Mouse (Mus musculus): ENCODE measurements at regions not wholly inside any gene's neighbourhood (a gene's known extent, or its start where the extent isn't known, plus 50 kb on each side); places are given as distances from the start of the nearest gene placed in this dataset.

DNA sequence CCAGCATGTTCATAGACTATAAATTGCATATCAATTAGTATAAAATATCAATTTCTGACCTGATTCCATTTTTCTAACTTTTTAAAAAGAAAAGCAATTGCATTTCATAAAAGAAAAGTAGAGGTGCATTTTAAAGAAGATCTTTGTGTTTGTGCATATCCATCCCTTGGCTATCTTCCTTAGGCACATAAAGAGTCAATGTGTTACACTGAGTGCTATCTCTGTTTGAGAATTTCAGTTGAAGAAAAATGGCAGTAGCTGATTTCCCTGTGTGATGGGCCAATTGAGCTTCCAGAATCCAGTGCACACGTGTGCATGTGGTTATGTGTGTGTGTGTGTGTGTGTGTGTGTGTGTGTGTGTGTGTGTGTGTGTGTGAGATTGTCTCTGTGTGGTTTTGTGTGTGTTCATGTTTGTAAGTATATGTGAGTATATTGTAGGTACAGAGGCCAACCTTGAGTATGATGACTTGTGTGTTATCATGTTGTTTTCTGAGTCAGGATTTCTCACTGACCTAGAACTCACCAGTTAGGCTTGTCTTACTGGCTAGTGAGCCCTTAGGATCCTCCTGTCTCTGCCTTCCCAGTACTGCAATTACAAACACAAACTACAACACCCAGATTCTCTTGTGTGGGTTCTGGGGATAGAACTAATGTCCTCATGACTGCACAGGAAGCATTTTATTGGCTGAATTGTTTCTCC lies 249.6 kb downstream of the Cdk5rap2 start:
- Histone ChIP-seq H3K4me1 (no peaks in the 10 kb centered on the region), H3K36me3 (replicated peaks; ENCODE audit: low read length) (no peaks in the 10 kb centered on the region), H3K27me3 (replicated peaks) (no peaks in the 10 kb centered on the region), H3K9me3 (0 out of 2 replicates have a peak, but pooled peaks cover 2% of the 10 kb centered on the region), H3K4me3 (replicated peaks) (no peak overlapping the region)
- TF ChIP-seq GATA1 (IDR thresholded peaks at IDR 0.05; ENCODE audit: borderline replicate concordance, low read length), result no peak
- no peak for TF ChIP-seq FLI1 (IDR thresholded peaks at IDR 0.05; ENCODE audit: low read length)

DNA sequence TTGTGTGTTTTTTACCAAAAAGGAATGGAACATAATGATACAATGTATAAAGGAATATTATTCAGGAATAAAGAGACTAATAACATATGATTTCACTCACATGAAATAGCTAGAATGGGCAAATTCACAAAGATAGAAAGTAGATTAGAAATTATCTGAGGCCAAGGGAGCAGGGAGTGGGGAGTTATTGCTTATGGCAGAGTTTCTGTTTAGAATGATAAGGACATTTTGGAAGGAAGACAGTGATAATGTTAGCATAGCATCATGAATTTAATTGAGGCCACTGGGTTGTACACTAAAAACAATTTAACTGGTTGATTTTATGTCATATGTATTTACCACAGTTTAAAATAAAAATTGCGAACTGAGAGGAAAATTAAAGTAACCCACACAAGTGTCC lies 250.2 kb downstream of the Cdk5rap2 start:
- H3K4me1 ChIP-seq, result no peaks in the 10 kb centered on the region
- H3K4me3 ChIP-seq (replicated peaks), result no peak overlapping the region
- no peaks in the 10 kb centered on the region for H3K36me3 ChIP-seq (replicated peaks; ENCODE audit: low read length)
- no peaks in the 10 kb centered on the region for H3K27me3 ChIP-seq (replicated peaks)
- no peak for TF ChIP-seq FLI1 (IDR thresholded peaks at IDR 0.05; ENCODE audit: low read length)
- 0 out of 2 replicates have a peak, but pooled peaks cover 2% of the 10 kb centered on the region for H3K9me3 ChIP-seq

DNA sequence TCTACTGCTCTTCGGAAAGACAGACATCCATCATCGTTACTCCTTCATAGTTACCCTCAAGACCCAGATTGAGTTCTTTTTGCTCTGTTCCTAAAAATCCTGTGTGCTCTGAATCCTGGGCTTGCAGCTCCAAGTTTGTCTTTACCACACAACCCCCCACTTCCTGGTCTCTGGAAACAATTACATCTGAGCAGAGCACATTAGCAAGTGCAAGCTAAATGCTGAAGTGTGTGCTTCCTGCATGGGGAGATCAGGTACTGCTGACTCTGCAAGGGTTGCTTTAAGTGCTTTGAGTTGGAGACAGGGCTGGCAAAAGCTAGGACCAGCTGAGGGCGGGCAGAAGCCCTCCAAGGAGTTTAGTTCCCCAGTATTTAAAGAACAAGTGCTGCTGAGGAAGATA lies 257.1 kb downstream of the Cdk5rap2 start:
- no peaks in the 10 kb centered on the region for H3K27me3 ChIP-seq (replicated peaks)
- no peaks in the 10 kb centered on the region for H3K36me3 ChIP-seq (replicated peaks; ENCODE audit: low read length)
- no peak overlapping the region for H3K4me3 ChIP-seq (replicated peaks)
- 0 out of 2 replicates have a peak, but pooled peaks cover 8% of the 10 kb centered on the region for H3K9me3 ChIP-seq
- no peaks in the 10 kb centered on the region for H3K4me1 ChIP-seq
- TF ChIP-seq GATA1 (IDR thresholded peaks at IDR 0.05; ENCODE audit: borderline replicate concordance, low read length) (no peak), FLI1 (IDR thresholded peaks at IDR 0.05; ENCODE audit: low read length) (no peak)

DNA sequence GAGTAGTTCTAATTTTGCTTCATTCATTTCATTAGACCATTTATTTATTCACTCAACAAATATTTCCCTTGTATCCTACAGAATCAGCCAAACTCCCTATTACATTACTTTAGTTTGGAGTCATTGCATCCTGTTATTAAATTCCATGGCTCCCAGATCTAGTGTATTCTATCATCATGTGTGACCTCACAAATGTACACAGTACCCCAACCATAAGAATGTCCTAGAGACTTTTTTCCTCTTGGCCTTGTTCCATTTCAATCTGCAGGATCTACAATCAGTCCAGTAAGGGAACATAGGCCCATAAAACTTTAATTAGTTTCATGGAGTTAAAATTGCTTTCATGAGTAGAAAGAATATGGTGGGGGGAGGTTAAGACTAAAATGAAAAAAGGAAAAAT lies 301.2 kb downstream of the Cdk5rap2 start:
- no peaks in the 10 kb centered on the region for H3K36me3 ChIP-seq (replicated peaks; ENCODE audit: low read length)
- H3K4me3 ChIP-seq (replicated peaks), result no peak overlapping the region
- peaks cover 19% of the 10 kb centered on the region for H3K9me3 ChIP-seq
- H3K4me1 ChIP-seq, result no peaks in the 10 kb centered on the region
- H3K27me3 ChIP-seq (replicated peaks), result no peaks in the 10 kb centered on the region
- TF ChIP-seq GATA1 (IDR thresholded peaks at IDR 0.05; ENCODE audit: borderline replicate concordance, low read length), result no peak
- TF ChIP-seq FLI1 (IDR thresholded peaks at IDR 0.05; ENCODE audit: low read length), result no peak

DNA sequence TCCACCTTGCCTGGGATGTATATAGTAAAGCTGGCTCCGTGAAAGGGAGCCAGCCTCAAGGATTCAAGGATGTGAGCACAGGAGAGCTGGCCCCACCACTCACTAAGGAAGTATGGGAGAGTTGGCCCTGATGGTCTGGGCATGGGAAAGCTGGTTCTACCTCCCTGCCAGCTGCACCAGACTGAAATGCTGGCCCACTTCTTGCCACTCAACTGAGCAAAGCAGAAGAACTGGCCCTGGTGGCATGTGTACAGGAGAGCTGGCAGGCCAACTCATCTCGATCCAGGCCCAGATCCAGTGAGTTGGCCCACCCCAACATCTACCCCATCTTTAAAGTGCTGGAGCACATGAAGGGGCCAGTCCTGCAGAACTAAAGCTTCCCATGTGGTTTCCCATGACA lies 304.5 kb downstream of the Cdk5rap2 start:
- peaks cover 23% of the 10 kb centered on the region for H3K9me3 ChIP-seq
- TF ChIP-seq FLI1 (IDR thresholded peaks at IDR 0.05; ENCODE audit: low read length) (no peak), GATA1 (IDR thresholded peaks at IDR 0.05; ENCODE audit: borderline replicate concordance, low read length) (no peak)
- no peak overlapping the region for H3K4me3 ChIP-seq (replicated peaks)

DNA sequence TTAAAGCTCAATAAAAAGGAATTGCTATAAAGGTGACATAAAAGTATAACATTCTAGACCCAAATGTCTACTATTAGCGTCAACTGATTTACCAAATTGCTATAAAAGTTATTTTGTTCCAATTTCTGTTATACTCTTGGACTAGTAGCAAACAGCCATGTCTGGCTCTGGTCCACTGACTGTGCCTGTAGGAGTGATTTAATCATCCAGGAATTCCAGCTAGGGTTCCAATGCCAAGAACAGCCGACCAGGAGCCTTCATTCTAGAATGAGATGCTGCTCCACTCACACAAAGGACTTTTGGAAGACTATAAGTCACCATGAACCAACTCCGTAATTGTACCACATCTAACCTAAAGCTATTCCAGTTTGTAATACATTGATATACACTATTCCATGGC lies 312.9 kb downstream of the Cdk5rap2 start:
- Histone ChIP-seq H3K27me3 (replicated peaks) (no peaks in the 10 kb centered on the region), H3K4me1 (no peaks in the 10 kb centered on the region), H3K9me3 (0 out of 2 replicates have a peak, but pooled peaks cover 2% of the 10 kb centered on the region), H3K36me3 (replicated peaks; ENCODE audit: low read length) (no peaks in the 10 kb centered on the region), H3K4me3 (replicated peaks) (no peak overlapping the region)
- TF ChIP-seq GATA1 (IDR thresholded peaks at IDR 0.05; ENCODE audit: borderline replicate concordance, low read length) (no peak), FLI1 (IDR thresholded peaks at IDR 0.05; ENCODE audit: low read length) (no peak)

More for the DNA sequence above, 304.5 kb downstream of the Cdk5rap2 start:
- no peaks in the 10 kb centered on the region for H3K36me3 ChIP-seq (replicated peaks; ENCODE audit: low read length)
- no peaks in the 10 kb centered on the region for H3K27me3 ChIP-seq (replicated peaks)
- no peaks in the 10 kb centered on the region for H3K4me1 ChIP-seq

DNA sequence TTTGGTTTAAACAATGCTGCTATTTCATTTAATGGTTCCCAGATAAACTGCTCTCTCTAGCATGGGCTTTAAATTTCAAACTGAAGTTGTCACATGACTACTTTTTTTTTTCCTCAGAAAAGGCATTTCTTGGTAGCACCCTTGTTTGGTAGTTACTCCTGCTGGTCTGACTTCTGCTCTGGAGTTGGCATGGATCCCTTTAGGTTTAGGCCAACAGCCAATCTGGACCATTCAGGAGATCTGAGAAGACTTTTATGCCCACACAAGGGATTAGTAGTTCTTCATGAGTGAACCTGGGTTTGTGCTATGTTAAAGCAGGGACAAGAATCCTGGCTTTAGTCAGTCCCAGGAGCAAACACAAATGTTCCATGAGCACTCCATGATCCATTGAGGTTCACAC lies 332.0 kb downstream of the Cdk5rap2 start:
- Histone ChIP-seq H3K4me3 (replicated peaks) (no peak overlapping the region), H3K27me3 (replicated peaks) (no peaks in the 10 kb centered on the region), H3K4me1 (no peaks in the 10 kb centered on the region), H3K9me3 (0 out of 2 replicates have a peak, but pooled peaks cover 2% of the 10 kb centered on the region), H3K36me3 (replicated peaks; ENCODE audit: low read length) (no peaks in the 10 kb centered on the region)
- TF ChIP-seq FLI1 (IDR thresholded peaks at IDR 0.05; ENCODE audit: low read length) (no peak), GATA1 (IDR thresholded peaks at IDR 0.05; ENCODE audit: borderline replicate concordance, low read length) (no peak)

DNA sequence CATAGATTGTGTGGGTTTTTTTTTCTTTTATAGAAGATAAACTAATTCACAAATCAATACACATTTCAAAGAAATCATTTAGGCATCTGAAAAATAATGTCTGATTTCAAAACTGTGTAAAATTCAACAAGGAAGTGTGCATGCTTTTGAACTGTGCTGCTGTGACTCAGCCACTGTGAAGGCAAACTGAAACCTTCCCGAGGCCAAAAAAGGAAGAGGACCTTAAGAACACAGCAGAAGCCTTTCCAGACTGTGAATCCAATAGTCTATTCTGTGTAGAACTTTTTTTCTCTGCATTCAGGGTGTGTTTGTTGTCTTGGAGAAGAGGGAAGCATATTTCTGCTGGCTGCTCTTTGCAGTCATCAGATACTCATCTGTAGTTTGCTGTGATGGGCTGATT lies 347.7 kb downstream of the Cdk5rap2 start:
- no peaks in the 10 kb centered on the region for H3K27me3 ChIP-seq (replicated peaks)
- TF ChIP-seq GATA1 (IDR thresholded peaks at IDR 0.05; ENCODE audit: borderline replicate concordance, low read length) (no peak), FLI1 (IDR thresholded peaks at IDR 0.05; ENCODE audit: low read length) (no peak)
- no peaks in the 10 kb centered on the region for H3K36me3 ChIP-seq (replicated peaks; ENCODE audit: low read length)
- H3K9me3 ChIP-seq, result no peaks in the 10 kb centered on the region
- H3K4me1 ChIP-seq, result no peaks in the 10 kb centered on the region
- no peak overlapping the region for H3K4me3 ChIP-seq (replicated peaks)

DNA sequence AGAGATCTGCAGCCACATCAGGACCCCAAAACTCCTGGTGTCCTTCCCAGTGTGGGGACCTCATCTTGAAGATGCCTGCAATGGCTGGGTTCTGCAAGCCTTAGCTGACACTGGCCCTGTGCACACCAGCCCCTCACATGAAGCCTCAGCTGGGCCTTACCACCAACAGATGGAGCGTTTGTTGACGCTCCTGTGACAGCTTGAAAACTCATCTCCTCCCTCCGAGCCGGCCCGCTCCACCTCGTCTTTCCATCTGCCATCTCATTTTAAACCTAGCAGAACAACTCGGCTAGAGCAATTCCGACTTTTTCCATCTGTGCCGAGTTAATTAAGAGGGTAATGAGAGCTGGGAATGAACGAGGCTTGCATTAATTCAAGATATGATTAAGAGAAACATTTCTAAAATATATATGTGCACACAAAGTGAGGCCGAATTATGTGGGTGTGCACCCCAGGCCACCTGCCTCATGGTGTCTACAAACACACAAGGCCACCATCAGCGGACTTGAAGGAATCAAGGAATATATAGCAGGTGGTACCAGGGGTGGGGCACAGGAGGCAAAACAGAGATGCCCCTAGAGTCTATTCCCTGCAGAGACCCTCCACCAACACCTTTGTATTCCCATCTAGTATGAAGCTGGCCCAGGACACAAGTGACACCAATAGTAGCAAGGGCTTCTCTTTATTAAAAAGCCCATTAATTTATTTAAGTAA lies 351.3 kb downstream of the Cdk5rap2 start:
- no peak for TF ChIP-seq GATA1 (IDR thresholded peaks at IDR 0.05; ENCODE audit: borderline replicate concordance, low read length)
- TF ChIP-seq FLI1 (IDR thresholded peaks at IDR 0.05; ENCODE audit: low read length), result no peak
- H3K4me1 ChIP-seq, result no peaks in the 10 kb centered on the region
- H3K36me3 ChIP-seq (replicated peaks; ENCODE audit: low read length), result no peaks in the 10 kb centered on the region
- H3K27me3 ChIP-seq (replicated peaks), result no peaks in the 10 kb centered on the region
- no peak overlapping the region for H3K4me3 ChIP-seq (replicated peaks)
- H3K9me3 ChIP-seq, result no peaks in the 10 kb centered on the region

DNA sequence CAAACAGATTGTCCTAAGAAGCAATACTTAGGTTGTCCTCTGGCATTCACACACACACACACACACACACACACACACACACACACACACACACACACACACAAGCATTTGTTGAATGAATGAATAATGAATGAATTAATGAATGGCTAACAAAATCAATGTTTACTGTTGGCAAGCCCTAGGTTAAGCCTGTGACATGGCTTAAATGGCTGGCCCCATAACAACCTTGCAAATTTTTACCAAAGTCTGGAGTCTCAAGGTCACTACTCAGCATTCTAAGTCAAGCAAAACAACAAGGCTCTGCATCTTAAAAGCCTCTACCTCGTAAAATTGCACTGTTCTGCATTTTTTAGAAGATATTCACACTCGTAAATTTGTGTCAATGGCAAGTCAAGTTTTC lies 357.1 kb downstream of the Cdk5rap2 start:
- TF ChIP-seq GATA1 (IDR thresholded peaks at IDR 0.05; ENCODE audit: borderline replicate concordance, low read length) (no peak), FLI1 (IDR thresholded peaks at IDR 0.05; ENCODE audit: low read length) (no peak)
- H3K4me3 ChIP-seq (replicated peaks), result no peak overlapping the region
- H3K9me3 ChIP-seq, result no peaks in the 10 kb centered on the region
- no peaks in the 10 kb centered on the region for H3K36me3 ChIP-seq (replicated peaks; ENCODE audit: low read length)
- no peaks in the 10 kb centered on the region for H3K4me1 ChIP-seq
- H3K27me3 ChIP-seq (replicated peaks), result no peaks in the 10 kb centered on the region
